Mouse (Mus musculus) Muller cell, postnatal 12 days (primary cell): ENCODE measurements around the gene Hoxa7.
A peak's percentile ranks its signal among the peaks of the same experiment; 100 is the strongest.

Experiments used
- DNase-seq: peaks from one replicate; pipeline ENCODE4 v3.0.0-alpha.2; 2015; ENCODE audit errors: inconsistent ontology term

The Hoxa7 gene

DNA sequence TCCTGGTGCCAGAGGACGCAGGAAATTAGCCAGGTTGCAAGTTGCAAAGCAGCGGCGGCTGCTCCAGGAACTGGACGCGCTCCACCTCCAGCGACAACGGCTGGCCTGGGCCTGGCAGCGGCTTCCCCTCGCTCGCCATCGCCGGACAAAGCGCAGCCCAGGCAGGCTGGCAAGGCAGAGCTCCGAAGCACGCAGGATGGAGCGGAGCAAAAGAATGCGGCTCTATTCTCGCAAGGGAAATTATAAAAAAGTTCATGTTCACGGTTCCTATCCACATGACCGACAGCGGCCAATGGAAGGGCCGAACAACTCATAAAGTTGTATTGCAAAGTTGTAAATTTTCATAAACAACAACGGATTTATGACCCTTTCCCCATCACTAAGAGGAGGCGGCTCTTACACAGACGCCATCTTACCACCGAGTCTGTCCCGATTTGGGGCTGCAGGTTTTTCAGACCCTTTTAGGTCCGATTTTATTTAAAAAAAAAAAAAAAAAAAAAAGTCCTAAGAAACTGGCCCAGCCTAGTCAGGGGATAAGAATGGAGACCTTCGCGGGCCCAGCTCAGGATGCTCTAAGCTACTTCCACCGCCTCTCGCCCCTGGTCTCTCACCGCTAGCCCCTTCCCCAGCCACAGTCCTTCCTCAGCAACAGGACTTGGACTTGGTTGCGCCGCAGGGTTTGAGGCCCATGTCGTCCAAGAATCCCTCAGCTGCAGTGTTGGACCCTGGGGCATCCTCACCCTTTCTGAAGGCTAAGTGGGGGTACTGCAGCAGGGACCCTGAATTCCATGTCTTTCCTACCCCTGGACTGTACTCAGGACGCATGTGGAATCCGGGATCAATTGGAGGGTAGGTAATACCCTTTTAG lies 8.3 kb downstream of the Hoxa7 start, which contains the start of the genes Hoxa3 and Gm28308:
TSS of gene Hoxa3 (minus strand) at position 218 of the 868 bp plus-strand sequence.
TSS of gene Gm28308 (minus strand) at position 221 of the 868 bp plus-strand sequence.
- no peak for DNase-seq

DNA sequence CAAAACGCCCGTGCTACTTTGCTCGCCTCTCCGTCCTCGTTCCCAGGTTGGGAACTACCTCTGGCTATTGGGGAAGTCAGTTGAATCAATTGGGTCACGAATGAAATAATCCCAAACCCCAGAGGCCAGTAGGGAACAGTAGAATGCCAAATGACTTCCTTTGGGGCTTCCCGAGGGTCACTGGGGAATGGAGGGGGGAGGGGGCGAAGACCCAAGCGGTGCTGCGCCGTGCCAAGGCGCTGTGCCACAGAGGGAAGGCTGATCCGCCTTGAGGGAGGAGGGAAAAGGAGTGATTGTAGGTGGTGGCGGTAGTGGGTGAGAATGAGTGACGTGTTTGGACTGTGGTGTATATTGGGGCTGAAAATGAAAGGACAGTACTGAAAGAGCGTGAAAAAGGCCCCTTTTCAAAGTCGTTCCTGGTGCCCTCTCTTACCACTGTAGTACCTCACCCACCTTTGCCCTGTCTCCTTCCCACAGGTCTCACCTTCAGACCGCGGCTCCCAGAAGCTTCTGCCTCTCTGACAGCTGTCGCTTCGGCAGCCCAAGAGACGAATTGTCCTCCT lies 9.0 kb downstream of the Hoxa7 start:
- DNase-seq, result no peak

DNA sequence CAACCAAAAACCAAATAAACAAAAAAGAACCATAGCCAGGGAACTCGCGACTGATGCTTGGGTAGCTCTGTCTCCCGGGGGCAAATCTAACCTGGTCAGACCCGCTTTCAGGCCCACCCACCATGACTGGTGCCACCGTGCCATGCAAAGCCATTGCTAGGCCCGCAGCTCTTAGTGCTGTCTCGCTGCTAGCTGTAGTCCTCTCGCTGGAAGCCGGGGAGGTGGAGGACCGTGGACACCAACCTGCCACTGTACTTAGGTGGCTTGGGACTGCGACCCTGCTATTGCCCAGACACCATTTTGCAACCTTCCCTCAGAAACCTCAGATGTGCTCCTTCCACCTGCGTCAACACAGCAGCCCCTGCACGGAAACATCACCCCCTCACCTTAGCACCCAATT lies 9.7 kb downstream of the Hoxa7 start:
- no peak for DNase-seq

DNA sequence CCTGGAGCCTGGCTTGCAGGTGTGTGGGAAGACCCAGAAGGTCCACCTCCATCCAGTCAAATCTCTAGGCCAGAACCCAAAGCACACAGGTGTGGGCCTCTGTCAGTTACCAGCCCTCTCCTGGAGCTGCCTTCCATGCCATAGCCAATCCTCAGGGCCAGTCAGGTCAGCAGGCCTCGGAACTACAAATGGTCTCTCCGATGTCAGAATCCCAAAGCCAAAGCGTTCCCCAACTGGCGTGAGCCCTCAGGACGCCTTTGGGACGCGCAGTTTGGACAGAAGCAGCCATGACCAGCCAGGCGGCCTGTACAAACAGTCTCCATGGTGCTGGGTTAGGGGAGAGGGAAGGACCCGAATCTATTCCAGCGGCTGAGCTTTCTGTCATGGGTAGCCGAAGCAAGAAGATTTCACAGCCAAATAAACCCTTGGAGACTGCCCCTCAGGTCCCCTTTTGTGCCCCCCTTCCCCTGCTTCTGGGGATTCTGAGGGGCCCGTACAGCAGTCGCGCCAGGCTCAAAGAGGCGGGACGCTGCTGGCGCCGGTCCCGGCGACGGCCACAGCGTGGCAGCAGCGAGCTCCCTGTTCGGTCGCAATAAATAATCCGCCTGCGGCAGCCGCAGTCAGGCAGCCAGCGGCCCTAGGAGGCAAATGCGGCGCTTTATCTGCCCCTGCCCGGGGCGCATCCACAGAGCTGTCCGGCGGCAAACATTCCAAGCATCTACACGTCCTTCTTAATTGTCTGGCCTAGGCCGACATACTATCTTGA lies 10.3 kb downstream of the Hoxa7 start:
- peak; percentile 45 for DNase-seq

DNA sequence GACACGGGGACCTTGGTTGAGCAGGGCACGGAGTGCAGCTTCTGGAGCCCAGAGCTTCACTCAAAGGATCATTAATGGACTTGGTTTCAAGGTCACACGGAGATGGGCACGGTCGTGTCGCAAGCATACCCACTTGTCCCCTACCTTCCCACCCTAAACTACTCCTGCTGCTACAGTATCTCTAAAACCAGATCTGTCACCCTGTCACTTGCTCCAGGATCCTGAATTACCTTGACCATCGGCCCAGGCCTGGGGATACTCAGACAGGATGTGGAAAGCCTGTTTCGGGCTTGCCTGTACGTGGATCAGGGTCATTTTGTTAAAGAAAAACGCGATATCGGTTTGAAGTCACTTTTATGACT lies 12.0 kb downstream of the Hoxa7 start:
- DNase-seq, result no peak

DNA sequence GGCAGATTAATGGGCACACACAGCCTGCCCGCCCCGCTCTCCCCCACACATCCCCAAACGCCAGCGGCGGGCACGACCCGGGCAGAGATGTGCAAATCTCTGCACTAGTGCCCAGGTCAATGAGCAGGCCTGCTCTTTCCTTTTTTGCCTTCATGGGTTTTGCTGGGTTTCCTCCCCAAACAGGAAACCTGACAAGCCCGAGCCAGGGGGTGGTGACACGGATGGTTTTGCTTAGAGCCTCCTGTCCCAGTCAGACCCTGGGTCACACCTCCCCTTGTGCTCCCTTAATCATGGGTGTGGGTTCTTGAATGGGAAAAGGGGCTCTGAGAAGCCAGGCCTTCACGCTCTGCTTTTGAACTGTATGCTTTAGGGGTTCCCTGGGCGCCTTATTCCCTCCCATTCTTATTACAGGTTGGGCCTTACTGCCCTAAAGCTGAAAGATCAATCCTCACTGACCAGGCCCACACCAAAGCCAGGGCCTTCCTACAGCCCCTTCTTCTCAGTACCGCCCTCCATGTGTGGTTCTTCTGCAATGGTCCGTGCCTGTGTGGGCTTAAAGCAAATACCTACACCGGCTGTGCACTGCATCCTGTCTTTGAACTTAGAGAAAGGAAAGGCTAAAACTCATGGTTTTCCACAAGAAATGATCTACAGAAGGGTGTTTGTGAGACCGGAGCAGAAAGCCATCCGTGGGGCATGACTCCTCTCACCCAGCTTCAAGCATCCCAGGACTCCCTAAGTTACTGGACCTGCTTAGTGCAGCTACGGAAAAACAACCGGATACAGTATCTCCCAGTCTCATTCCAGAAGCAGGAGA lies 12.6 kb downstream of the Hoxa7 start:
- DNase-seq, result no peak

DNA sequence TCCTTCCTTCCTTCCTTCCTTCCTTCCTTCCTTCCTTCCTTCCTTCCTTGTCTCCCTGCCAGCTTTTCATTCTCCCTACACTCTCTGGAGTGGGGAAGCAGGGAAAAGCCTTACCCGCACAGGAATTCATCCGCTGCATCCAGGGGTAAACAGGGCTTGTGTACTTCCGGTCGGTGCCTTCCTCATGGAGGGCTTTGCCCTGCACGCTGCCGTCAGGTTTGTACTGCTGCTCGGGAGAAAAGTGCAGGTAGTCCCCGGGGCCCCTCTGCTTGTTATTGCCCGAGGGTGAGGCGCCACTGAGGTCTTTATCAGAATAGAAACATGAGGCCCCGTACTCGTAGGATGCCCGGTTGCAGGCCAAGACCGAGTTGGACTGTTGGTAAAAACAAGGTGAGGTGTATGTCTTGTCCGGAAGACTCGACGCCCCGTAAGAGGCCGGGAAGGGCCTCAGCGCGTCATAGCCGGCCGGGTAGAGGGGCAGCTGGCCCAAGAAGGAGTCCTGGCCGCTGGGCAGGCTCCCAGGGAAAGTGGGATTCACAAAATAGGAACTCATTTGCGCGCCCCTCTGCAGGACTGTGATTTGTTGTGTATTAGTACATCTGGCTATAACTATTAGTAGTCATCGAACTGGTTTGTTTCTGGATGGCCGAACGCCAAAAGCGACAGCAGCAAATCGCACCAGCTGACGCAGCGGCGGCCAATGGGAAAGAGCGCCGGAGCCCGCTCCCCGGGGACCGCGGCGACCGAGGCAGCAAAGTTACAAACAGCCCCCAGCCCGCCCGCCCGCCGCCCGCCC lies 13.4 kb downstream of the Hoxa7 start, which contains the start of gene Hoxa6:
TSS of gene Hoxa6 (minus strand) at position 651 of the 796 bp plus-strand sequence.
- no peak for DNase-seq

DNA sequence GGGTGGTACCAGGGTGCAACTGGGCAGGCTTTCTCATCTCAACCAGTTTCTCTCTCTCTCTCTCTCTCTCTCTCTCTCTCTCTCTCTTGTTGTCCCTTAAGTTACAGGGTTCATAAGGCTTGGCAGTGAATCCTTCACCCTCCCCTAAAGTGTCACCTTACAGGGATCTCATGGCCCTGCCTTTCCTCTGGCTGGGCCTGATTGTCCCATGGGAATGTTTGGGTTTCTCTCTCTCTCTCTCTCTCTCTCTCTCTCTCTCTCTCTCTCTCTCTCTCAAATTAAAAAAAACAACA lies 14.0 kb downstream of the Hoxa7 start:
- DNase-seq, result no peak

DNA sequence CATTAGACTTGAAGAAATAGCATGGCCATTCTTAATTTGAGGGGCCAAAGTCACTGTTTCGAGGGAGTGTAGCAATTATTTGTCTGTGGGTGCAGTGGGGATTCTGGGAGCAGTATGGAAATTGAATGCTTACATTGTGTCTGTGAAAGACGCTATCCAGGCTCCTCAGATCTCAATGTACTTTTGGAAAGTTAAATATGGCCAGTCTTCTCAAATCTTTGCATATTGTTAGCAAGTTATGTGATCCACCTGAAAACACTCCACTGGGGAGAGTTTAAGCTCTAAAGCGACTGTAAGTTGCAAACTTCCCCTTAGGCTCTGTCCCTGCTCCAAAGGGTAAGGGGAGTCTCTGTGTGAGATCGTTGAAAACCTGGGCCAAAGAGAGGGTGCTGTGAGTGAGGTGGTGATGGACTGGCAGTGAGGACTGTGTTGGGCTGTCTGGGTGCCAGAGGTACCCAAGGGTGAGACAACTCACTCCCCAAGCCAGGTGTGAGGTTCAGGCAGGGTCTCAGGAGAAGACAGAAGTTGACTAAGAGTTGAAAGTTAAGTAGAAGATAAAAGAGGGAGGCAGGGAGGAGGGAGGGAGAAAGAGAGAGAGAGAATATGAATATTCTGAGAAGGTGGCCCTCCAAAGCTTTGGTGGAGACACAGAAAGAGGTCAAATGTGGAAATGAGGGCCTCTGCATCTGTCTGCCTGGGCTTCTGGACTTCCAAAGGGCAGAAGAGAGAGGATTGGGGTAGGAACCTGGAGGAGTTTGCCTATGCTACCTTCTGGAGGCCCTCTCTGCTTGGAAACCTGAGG lies 14.6 kb downstream of the Hoxa7 start:
- DNase-seq, result no peak

DNA sequence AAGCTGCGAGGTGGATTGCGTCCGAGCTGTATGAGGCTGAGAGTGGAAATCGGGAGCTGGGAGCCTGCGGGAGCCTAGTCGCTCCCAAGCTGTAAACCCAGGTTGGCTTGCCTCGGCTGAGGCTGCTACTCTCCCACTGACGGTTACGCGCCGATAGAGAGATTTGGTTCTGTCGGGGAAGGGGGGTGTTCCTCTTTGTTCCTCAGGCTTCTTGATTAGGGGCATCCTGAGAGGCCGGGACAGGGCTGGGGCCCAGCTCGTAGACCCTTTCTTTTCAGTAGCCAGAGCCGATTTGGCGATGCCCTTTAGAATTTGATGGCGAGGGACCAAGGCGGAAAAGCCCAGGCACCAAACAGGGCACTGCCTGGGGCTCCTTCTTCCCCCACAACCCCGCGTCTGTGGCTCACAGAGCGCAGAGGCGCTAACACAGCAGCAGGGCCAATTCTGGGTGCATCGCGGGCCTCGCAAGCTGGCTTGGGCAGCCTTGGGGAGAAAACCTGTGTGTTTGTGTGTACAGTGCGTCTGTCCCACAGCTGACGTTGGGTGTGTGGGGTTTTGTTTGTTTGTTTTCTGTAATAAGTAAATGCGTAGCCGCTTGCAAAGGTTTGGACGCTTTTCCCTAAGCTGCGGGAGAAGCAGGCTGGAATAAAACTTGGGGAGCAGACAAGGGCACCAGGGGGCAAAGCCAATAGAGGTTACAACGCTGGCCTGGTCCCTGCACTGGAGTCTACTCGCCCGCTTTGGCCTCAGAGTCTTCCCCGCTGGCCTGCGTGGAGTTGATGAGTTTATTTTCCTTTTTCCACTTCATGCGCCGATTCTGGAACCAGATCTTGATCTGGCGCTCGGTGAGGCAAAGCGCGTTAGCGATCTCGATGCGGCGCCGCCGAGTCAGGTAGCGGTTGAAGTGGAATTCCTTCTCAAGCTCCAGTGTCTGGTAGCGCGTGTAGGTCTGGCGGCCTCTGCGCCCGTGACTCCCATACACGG lies 15.7 kb downstream of the Hoxa7 start:
- no peak for DNase-seq

DNA sequence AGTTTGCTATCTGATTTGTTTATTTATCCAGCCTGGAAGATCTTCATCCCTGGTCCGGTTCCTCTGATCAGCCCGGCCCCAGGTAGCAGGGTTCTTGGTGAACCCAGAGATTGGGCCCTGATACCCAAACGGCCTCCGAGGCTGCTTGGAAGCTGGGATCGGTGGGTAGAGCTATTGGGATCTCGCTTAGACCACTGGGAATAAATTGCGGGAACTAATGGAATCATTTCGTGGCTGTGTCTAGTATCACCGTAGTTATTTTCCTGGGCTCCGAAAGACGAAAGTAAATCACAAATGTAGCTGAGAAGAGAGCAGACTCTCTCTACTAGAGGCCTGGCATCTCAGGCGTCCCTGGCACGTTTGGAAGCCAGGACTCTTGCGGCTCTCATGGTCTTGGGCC lies 16.4 kb downstream of the Hoxa7 start:
- no peak for DNase-seq

DNA sequence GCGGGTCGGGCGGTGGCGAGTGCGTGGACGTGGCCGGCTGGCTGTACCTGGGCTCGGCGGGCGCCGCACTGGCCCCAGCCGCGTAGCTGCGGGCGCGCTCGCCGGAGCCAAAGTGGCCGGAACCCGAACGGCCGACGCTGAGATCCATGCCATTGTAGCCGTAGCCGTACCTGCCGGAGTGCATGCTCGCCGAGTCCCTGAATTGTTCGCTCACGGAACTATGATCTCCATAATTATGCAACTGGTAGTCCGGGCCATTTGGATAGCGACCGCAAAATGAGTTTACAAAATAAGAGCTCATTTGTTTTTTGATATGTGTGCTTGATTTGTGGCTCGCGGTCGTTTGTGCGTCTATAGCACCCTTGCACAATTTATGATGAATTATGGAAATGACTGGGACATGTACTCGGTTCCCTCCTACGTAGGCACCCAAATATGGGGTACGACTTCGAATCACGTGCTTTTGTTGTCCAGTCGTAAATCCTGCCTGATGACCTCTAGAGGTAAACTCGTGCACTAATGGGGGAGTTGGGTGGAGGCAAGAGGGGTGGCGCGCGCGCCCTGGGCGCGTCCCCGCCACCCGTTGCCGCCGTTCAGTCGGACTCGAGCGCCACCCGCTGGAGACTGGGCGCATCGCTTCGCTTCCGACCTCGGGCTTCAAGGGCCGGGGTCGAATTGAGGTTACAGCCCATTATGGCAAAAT lies 17.5 kb downstream of the Hoxa7 start, which contains the start of gene Hoxa5:
TSS of gene Hoxa5 (minus strand) at position 538 of the 703 bp plus-strand sequence.
- DNase-seq, result no peak

DNA sequence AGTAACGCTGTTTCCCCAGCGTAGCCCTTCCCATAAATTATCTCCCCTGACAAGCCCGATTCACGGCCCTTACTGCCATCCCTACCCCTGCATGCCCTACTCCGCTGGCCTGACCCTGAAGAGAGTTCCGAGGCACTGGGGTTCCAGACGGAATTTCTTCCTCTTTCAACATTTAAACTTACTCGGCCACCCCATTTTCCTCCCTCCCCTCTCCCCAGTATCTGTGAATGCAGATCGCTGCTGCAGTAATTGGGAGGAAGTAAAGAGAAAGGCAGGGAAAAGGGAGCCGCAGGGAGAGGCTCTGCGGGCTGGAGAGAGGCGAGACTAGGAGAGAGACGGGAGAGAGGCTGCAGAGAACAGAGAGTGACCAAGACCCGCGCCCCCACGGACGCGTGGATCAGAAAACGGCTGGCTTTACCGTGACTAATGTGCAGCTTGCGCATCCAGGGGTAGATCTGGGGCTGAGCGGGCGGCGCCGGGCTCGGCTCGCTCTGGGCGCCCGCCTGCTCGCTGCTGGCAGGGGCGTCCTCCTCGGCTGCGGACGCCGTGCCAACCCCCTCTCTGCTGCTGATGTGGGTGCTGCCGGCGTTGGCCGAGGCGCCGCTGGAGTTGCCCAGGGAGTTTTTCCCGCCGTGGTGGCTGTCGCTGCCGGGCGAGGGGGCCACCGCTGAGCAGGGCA lies 18.1 kb downstream of the Hoxa7 start:
- no peak for DNase-seq

DNA sequence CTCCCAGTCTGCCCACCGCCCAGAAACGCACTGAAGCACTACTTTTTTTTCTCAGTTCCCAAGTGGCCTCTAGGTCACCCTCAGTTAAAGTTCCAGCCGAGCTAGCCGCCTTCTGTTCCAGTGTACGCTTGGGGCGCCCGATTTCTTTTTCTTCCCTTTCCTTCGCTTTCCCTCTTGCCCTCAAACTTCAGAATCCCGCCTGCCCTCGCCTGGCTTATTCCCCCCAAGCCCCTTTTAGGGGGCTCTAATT lies 18.6 kb downstream of the Hoxa7 start:
- DNase-seq, result no peak

DNA sequence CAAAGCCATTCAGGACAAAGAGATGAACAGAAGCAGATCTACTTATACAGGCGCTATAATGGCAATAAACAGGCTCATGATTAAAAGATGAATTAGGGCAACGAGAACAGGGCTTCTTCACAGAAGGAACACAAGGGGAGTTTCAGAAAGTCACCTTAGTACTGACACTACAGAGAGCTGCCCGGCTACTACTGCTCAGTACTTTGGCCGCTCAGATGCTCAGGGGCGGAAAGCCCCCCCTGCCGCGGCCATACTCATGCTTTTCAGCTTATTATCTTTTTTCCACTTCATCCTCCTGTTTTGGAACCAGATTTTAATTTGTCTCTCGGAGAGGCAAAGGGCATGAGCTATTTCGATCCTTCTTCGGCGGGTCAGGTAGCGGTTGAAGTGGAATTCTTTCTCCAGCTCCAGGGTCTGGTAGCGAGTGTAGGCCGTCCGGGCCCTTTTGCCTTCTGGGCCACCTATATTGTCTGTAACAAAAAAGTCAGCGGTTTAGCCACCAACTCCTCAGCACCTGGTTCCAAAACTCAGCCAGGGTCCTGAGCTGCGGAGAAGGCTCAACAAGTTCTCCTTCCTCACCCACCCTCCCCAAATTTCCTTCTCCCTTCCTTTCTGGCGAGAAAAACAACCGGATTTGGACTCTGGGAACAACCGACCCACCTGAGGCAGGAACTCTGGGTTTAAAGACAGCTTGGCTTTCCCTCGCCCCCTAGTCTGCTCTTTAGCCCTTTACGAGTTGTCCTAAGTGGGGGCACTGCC lies 19.1 kb downstream of the Hoxa7 start:
- no peak for DNase-seq

DNA sequence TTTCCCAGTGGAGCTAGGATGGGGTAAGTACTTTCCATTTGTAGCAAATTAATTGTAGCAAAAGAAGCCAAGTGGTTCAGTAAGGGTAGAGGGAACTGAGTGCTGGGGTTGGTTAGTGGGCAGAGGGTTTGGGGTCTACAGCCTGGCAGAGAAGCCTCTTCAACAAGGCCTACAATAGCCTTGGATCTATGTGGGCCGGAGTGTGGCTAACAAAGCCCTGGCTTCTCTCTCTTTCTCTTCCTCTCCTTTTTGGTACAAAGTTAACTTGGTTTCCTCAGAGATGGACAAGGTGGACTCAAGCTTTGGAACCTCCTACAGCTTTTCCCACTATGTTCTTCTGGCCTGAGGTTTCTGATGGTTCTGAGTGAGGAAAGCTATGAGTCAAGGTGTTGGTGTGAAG lies 20.4 kb downstream of the Hoxa7 start:
- no peak for DNase-seq

DNA sequence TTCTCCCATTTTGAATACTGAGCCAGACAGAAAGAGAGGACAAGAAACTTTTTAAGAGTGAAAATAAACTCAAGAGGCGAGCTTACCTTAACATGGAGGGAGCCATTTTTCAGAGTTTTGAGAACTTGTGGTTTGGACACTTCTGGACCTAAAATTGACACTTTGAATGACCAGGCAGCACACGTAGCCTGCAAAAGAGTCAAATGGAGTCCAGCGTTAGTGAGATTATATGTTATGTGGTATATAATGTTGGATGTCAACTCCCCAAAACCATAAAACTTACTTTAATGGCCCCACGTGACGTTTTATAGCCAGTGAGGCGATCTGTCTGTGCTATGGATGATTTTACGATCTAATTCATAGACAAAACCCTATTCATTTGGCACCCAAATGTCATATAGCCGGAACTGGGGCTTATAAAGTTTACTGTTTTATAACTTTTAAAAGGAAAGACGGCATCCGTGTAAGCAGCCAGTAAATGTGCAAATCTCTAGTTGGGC lies 20.9 kb downstream of the Hoxa7 start:
- no peak for DNase-seq
